Mouse (Mus musculus) forebrain, embryonic 11.5 days (tissue): ENCODE measurements around the gene Rps6ka6. TPM values are rescaled to one million over a fixed set of nuclear protein-coding genes. Genes with fewer than 3 reads are reported as not detected.

ENCODE experiments used
- ATAC-seq: fragments of 200-750 bp; cut with Nextera tagmentation; replicated peaks from 2 replicates; pipeline ENCODE4 v1.8.0; 2017; ENCODE audit warnings: moderate TSS enrichment; ENCODE audit not compliant: low FRiP score
- DNase-seq: peaks from one replicate; pipeline ENCODE4 v3.0.0-alpha.2; 2017; ENCODE audit warnings: low spot score
- H3K27ac ChIP-seq: fragments of 300-500 bp; sonication (generic); 2 replicates; pipeline ENCODE4 v1.5.1; 2014; ENCODE audit warnings: low read depth, low read length
- H3K27me3 ChIP-seq: fragments of 300-500 bp; sonication (generic); 2 replicates; pipeline ENCODE4 v1.6.1; 2014; ENCODE audit warnings: mild to moderate bottlenecking, low read length, mixed read lengths; ENCODE audit not compliant: control insufficient read depth, insufficient read depth
- H3K36me3 ChIP-seq: fragments of 300-500 bp; sonication (generic); 2 replicates; pipeline ENCODE4 v1.6.1; 2014; ENCODE audit warnings: mild to moderate bottlenecking, low read length, moderate library complexity, mixed read lengths; ENCODE audit not compliant: control insufficient read depth, insufficient read depth
- H3K4me1 ChIP-seq: fragments of 300-500 bp; sonication (generic); replicated peaks from 2 replicates; pipeline ENCODE4 v1.6.1; 2014; ENCODE audit warnings: low read length, mixed read lengths; ENCODE audit not compliant: control insufficient read depth, insufficient read depth
- H3K4me2 ChIP-seq: fragments of 300-500 bp; sonication (generic); 2 replicates; pipeline ENCODE4 v1.6.1; 2014; ENCODE audit warnings: low read depth, mild to moderate bottlenecking, low read length, moderate library complexity, mixed read lengths; ENCODE audit not compliant: severe bottlenecking
- H3K4me3 ChIP-seq: fragments of 300-500 bp; sonication (generic); 2 replicates; pipeline ENCODE4 v1.5.1; 2014; ENCODE audit warnings: low read depth, low read length
- H3K9ac ChIP-seq: fragments of 300-500 bp; sonication (generic); 2 replicates; pipeline ENCODE4 v1.6.1; 2014; ENCODE audit warnings: low read length
- H3K9me3 ChIP-seq: fragments of 300-500 bp; sonication (generic); 2 replicates; pipeline ENCODE4 v1.6.1; 2016; ENCODE audit warnings: low read length, mixed read lengths; ENCODE audit not compliant: control insufficient read depth
- WGBS: fragments of 180-500 bp; shearing (Covaris S2); extraction: QIAGEN DNeasy Blood & Tissue Kit; methylation state at CpG from one replicate; pipeline ENCODE4 v1.1.7; 2014; 5-methylcytosine and 5-hydroxymethylcytosine counted together
- polyA plus RNA-seq: library from polyadenylated mRNA; unstranded; fragments of >200 nt; fragmentation: Nextera tagmentation; extraction: Ambion mirVana; gene quantifications from 2 replicates; pipeline ENCODE4 v1.2.1, GENCODE M21; 2014

Gene Rps6ka6
- polyA plus RNA-seq: 72.6 and 77.6 TPM in 2 replicates

- Histone ChIP-seq H3K4me2 (no peak within 1 kb of the TSS), H3K36me3 (no peaks in the 10 kb centered on the region), H3K27me3 (no peaks in the 10 kb centered on the region), H3K4me3 (no peak within 1 kb of the TSS), H3K9ac (no peak within 1 kb of the TSS), H3K9me3 (no peaks in the 10 kb centered on the region), H3K4me1 (no peaks in the 10 kb centered on the region), H3K27ac (no peak within 1 kb of the TSS)
- ATAC-seq (no peak), DNase-seq (no peak)
- 74% methylated on average over 10 of the region's 10 CpGs for WGBS
Observed at GRCm38 (mm10) chrX:111537859-111538258, at the start of gene Rps6ka6. TSS of gene Rps6ka6 (minus strand) at chrX:111537959.

GRCm38 (mm10) chrX:111577044-111577443, 39.3 kb upstream of the Rps6ka6 start:
- no peak overlapping the region for H3K4me3 ChIP-seq
- H3K27me3 ChIP-seq: no peaks in the 10 kb centered on the region
- no peaks in the 10 kb centered on the region for H3K4me1 ChIP-seq
- WGBS: 88% methylated on average over 2 of the region's 2 CpGs
- DNase-seq: no peak
- H3K36me3 ChIP-seq: no peaks in the 10 kb centered on the region
- H3K27ac ChIP-seq: no peak overlapping the region
- no peaks in the 10 kb centered on the region for H3K9me3 ChIP-seq
- no peak overlapping the region for H3K9ac ChIP-seq
- no peak for ATAC-seq
- H3K4me2 ChIP-seq: no peak overlapping the region

GRCm38 (mm10) chrX:111518206-111518605, 19.6 kb downstream of the Rps6ka6 start:
- no peaks in the 10 kb centered on the region for H3K9me3 ChIP-seq
- H3K27ac ChIP-seq: no peak overlapping the region
- no peak overlapping the region for H3K4me2 ChIP-seq
- no peaks in the 10 kb centered on the region for H3K27me3 ChIP-seq
- no peak overlapping the region for H3K9ac ChIP-seq
- H3K4me3 ChIP-seq: no peak overlapping the region
- no peaks in the 10 kb centered on the region for H3K4me1 ChIP-seq
- ATAC-seq (no peak), DNase-seq (no peak)
- no peaks in the 10 kb centered on the region for H3K36me3 ChIP-seq
- 86% methylated on average over 1 of the region's 1 CpGs for WGBS

DNA sequence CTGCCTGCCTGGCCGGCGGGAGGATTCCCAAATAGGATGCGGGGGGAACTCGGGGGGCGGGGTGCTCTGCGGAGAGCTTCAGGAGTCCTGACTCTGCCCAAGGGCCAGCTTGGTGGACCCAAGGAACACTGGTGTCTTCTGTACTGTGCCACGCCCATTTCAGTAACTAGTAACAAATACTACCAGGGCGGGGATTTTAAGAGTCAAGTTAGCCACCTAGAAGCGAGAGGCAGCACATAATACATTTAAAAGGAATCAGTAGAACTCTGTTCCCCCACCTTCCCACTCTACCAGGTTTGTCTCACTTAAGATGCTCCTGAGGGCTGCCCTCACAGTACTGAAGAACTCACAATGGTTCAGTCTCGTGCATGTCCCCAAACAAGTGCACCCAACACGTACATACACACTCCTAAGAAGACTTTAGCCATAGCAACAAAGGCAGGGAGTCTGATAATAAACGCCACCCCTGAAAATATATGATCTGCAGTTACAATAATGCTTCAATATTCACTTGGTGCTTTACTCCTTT, 74.1 kb downstream of the Rps6ka6 start:
- H3K4me2 ChIP-seq: peak overlapping the region; percentile 46; the same call in 1 of the 2 replicates
- H3K27ac ChIP-seq: no peak overlapping the region; the same call in 1 of the 2 replicates
- H3K4me1 ChIP-seq: no peaks in the 10 kb centered on the region
- 24% methylated on average over 12 of the region's 12 CpGs for WGBS
- peak overlapping the region; percentile 76 for H3K9ac ChIP-seq
- no peaks in the 10 kb centered on the region for H3K9me3 ChIP-seq
- peak overlapping the region; percentile 55 for H3K4me3 ChIP-seq
- H3K27me3 ChIP-seq: no peaks in the 10 kb centered on the region
- no peak for ATAC-seq
- no peak for DNase-seq
- no peaks in the 10 kb centered on the region for H3K36me3 ChIP-seq

GRCm38 (mm10) chrX:111462833-111463564, 74.8 kb downstream of the Rps6ka6 start:
- Histone ChIP-seq H3K27me3 (no peaks in the 10 kb centered on the region), H3K9me3 (no peaks in the 10 kb centered on the region), H3K4me3 (peak overlapping the region; percentile 55), H3K27ac (peak overlapping the region; percentile 69), H3K36me3 (no peaks in the 10 kb centered on the region), H3K4me2 (peak overlapping the region; percentile 46), H3K4me1 (no peaks in the 10 kb centered on the region), H3K9ac (peak overlapping the region; percentile 76)
- WGBS: 13% methylated on average over 26 of the region's 72 CpGs
- DNase-seq: peak; percentile 88
- ATAC-seq: peak; percentile 95

GRCm38 (mm10) chrX:111462495-111462832, 75.3 kb downstream of the Rps6ka6 start:
- Histone ChIP-seq H3K9ac (peak overlapping the region; percentile 76), H3K9me3 (no peaks in the 10 kb centered on the region), H3K4me1 (no peaks in the 10 kb centered on the region), H3K27me3 (no peaks in the 10 kb centered on the region), H3K36me3 (no peaks in the 10 kb centered on the region), H3K4me3 (peak overlapping the region; percentile 55), H3K4me2 (peak overlapping the region; percentile 46), H3K27ac (peak overlapping the region; percentile 69)
- WGBS: 21% methylated on average over 19 of the region's 21 CpGs
- DNase-seq: no peak
- ATAC-seq: no peak

- DNase-seq: no peak
- no peaks in the 10 kb centered on the region for H3K27me3 ChIP-seq
- H3K4me2 ChIP-seq: peak overlapping the region; percentile 46
- peak overlapping the region; percentile 76 for H3K9ac ChIP-seq
- H3K27ac ChIP-seq: peak overlapping the region; percentile 69; the same call in 1 of the 2 replicates
- ATAC-seq: no peak
- H3K9me3 ChIP-seq: no peaks in the 10 kb centered on the region
- H3K36me3 ChIP-seq: no peaks in the 10 kb centered on the region
- H3K4me3 ChIP-seq: peak overlapping the region; percentile 55
- no peaks in the 10 kb centered on the region for H3K4me1 ChIP-seq
- 13% methylated on average over 8 of the region's 8 CpGs for WGBS
Observed at GRCm38 (mm10) chrX:111462092-111462491, 75.7 kb downstream of the Rps6ka6 start.

DNA sequence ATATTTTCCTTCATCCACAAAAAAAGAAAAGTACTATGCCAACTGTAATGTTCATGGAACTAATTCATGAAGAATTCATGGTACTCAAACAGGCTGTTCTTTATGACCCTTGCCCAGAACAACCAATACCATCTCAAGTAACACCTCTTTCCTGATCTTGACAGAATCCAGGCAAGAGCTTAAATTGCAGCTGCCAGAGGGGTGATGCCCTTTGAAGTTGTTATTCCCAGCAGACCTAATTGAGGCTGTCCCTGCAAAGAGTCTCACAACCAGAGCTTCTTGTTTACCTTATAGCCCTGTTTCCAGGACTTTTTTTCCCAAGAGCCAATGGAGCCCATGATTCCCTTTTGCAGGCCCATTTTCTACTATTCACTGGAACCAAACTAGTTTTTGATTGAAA, 77.6 kb downstream of the Rps6ka6 start:
- H3K27ac ChIP-seq: no peak overlapping the region
- H3K9me3 ChIP-seq: no peaks in the 10 kb centered on the region
- no peak overlapping the region for H3K4me2 ChIP-seq
- H3K36me3 ChIP-seq: no peaks in the 10 kb centered on the region
- no peak for ATAC-seq
- no peak for DNase-seq
- H3K4me1 ChIP-seq: no peaks in the 10 kb centered on the region
- H3K27me3 ChIP-seq: no peaks in the 10 kb centered on the region
- H3K4me3 ChIP-seq: no peak overlapping the region
- no peak overlapping the region for H3K9ac ChIP-seq

DNA sequence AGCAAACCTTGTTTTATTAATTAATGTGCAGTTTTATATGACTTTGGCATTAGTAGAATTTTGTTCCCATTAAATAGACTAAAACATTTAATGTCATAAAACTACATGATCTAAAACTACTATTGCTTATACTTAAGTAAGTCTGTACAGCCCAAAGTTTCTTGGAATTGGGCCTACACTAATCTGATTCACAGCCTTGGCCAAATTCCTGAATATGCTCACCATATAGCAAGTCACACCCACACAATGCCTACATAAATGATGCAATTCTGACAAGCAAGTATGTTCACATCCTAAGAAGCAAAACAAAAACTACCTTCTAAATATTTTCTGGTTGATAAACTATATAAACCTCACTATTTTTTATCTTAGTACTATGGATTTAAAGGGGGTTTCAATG, 101.2 kb downstream of the Rps6ka6 start:
- H3K4me2 ChIP-seq: no peak overlapping the region
- ATAC-seq: no peak
- no peaks in the 10 kb centered on the region for H3K4me1 ChIP-seq
- no peak for DNase-seq
- H3K9me3 ChIP-seq: no peaks in the 10 kb centered on the region
- no peaks in the 10 kb centered on the region for H3K27me3 ChIP-seq
- H3K9ac ChIP-seq: no peak overlapping the region
- no peak overlapping the region for H3K27ac ChIP-seq
- no peaks in the 10 kb centered on the region for H3K36me3 ChIP-seq
- no peak overlapping the region for H3K4me3 ChIP-seq
